Mouse (Mus musculus): Measurements from ENCODE around the gene Pld5. TPM values are rescaled to one million over a fixed set of nuclear protein-coding genes. Genes with fewer than 3 reads are reported as not detected.

Gene Pld5
- polyA plus RNA-seq, 1 experiment from 2014 or later = 2.3 TPM

DNA sequence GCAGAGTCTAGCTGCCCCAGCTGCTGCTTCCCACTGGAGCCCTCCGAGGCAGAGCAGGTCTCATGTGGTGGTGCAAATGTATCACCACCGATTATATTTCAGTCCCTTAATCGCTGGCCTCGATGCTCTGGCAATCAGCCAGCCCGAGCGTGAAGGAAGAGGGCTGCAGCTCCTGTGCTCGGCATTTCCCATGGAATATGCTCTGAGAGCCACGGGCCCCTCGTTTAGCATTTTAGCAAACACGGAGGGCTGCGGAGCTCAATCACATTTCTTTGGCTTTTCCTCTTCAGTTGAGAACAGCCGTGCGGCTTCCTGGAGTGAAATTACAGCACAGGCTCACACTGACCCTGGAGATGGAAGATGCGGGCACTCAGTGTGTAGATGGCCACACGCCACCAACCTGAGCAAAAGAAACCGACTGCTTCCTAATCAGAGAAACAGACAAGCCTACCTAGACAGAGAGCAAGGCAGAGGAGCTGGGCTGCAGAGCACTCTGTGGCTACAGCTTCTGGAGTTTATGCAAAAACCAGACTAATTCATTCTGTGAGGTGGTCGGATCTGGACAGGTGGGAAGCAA, 61.4 kb downstream of the Pld5 start:
- 40% methylated on average over 17 of the region's 17 CpGs for WGBS
- Histone ChIP-seq H3K9ac (peak overlapping the region; percentile 22; the same call in 1 of the 2 replicates), H3K36me3 (no peaks in the 10 kb centered on the region), H3K4me3 (no peak overlapping the region), H3K4me2 (replicated peaks) (peak overlapping the region; percentile 42), H3K27me3 (replicated peaks) (no peaks in the 10 kb centered on the region), H3K9me3 (no peaks in the 10 kb centered on the region), H3K27ac (no peak overlapping the region), H3K4me1 (peaks cover 9% of the 10 kb centered on the region; the same call in 1 of the 2 replicates)
- ATAC-seq (ENCODE audit: low FRiP score, low read depth) = peak; percentile 79

DNA sequence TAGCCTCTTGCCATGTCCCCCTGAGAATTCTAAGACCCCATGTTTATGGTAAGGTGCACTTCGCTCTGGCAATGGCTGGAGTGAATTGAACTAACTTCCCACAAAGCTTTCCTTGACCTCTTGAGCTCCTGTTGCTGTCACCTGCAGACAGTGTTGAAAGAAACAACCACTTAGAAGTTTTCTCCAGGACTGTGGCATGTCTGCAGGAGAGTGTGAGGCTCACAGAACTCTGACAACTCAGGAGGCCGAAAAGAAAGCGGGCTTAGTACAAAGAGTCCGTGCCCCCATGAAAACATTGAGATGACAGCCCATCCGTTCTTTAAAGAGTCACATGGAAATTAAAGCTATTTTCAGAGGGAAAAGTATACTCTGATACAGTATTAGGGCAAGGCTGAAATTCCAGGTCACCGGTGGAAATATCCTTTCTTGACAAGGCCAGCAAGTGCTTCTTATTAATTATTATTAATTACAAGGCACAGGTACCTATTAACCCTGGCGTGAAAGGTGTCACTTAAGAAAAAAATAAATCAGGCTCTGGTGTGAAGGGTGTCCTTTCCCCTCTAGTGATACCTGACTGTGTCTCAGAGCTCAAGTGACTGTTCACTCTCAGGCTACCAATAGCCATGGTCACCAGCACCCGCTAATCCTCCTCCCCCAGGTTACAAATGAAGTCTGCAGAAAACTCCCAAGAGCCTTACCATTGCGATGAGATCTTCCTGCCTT, 62.0 kb downstream of the Pld5 start:
- Histone ChIP-seq H3K4me1 (peaks cover 9% of the 10 kb centered on the region; the same call in 1 of the 2 replicates), H3K36me3 (no peaks in the 10 kb centered on the region), H3K27me3 (replicated peaks) (no peaks in the 10 kb centered on the region), H3K27ac (no peak overlapping the region), H3K4me3 (no peak overlapping the region), H3K4me2 (replicated peaks) (peak overlapping the region; percentile 42), H3K9ac (no peak overlapping the region), H3K9me3 (no peaks in the 10 kb centered on the region)
- ATAC-seq (ENCODE audit: low FRiP score, low read depth) = 0 out of 2 replicates have a peak, but pooled peaks have one; percentile 29
- 62% methylated on average over 9 of the region's 9 CpGs for WGBS

DNA sequence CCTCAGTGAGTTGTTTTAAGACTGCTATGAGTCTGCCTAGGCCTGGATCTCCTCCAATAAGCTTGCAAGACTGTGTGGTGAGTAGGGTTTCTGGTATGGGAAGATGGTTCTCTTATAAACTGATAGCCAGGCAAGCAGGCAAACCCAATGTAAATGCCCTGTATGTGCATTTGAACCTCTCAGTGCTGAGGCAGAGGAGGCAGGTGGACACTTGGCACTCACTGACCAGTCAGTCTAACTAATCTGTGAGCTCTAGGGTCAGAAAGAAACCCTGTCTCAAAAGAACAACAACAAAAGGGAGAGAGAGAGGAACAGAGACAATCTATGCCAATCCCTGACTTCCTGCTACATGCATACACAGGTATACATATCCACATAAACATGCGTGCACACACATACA, 64.3 kb downstream of the Pld5 start:
- Histone ChIP-seq H3K9ac (no peak overlapping the region), H3K36me3 (no peaks in the 10 kb centered on the region), H3K4me1 (peaks cover 9% of the 10 kb centered on the region; the same call in 1 of the 2 replicates), H3K4me2 (replicated peaks) (no peak overlapping the region), H3K27me3 (replicated peaks) (no peaks in the 10 kb centered on the region), H3K27ac (no peak overlapping the region), H3K9me3 (no peaks in the 10 kb centered on the region), H3K4me3 (no peak overlapping the region)
- ATAC-seq (ENCODE audit: low FRiP score, low read depth) = no peak
- 90% methylated on average over 1 of the region's 1 CpGs for WGBS

DNA sequence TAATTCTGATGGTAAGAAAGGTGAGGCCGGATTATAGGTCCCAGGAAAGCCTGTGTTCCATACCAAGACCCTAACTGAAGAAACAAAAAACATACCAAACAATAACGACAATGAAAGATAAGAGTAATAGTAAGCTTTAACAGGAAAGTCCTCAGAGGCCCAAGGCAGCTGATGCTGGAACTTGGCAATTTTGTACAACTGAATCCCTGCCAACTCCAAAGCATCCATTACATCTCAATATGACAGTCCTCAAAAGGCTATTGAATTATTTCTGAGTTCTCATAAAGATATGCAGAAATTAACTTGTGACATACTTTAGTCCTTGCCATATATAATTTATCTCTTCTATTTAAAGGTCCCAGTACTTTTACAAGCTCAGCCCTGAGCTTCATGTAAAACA, 67.1 kb downstream of the Pld5 start:
- H3K27me3 ChIP-seq (replicated peaks) = no peaks in the 10 kb centered on the region
- no peaks in the 10 kb centered on the region for H3K9me3 ChIP-seq
- no peak overlapping the region for H3K9ac ChIP-seq
- H3K4me1 ChIP-seq = no peaks in the 10 kb centered on the region
- H3K27ac ChIP-seq = no peak overlapping the region
- ATAC-seq (ENCODE audit: low FRiP score, low read depth) = no peak
- no peaks in the 10 kb centered on the region for H3K36me3 ChIP-seq
- 78% methylated on average over 2 of the region's 2 CpGs for WGBS
- no peak overlapping the region for H3K4me2 ChIP-seq (replicated peaks)
- no peak overlapping the region for H3K4me3 ChIP-seq

- Histone ChIP-seq H3K9ac (no peak overlapping the region), H3K36me3 (no peaks in the 10 kb centered on the region), H3K27me3 (replicated peaks) (no peaks in the 10 kb centered on the region), H3K9me3 (no peaks in the 10 kb centered on the region), H3K4me3 (no peak overlapping the region), H3K4me1 (no peaks in the 10 kb centered on the region), H3K27ac (no peak overlapping the region), H3K4me2 (replicated peaks) (no peak overlapping the region)
- ATAC-seq (ENCODE audit: low FRiP score, low read depth) = no peak
- WGBS = 92% methylated on average over 3 of the region's 3 CpGs
Observed at GRCm38 (mm10) chr1:176202360-176202759, 72.8 kb downstream of the Pld5 start.

GRCm38 (mm10) chr1:176197036-176197766, 77.9 kb downstream of the Pld5 start:
- H3K4me2 ChIP-seq (replicated peaks) = no peak overlapping the region
- no peaks in the 10 kb centered on the region for H3K36me3 ChIP-seq
- H3K9ac ChIP-seq = no peak overlapping the region
- no peaks in the 10 kb centered on the region for H3K9me3 ChIP-seq
- H3K4me3 ChIP-seq = no peak overlapping the region
- no peaks in the 10 kb centered on the region for H3K4me1 ChIP-seq
- ATAC-seq (ENCODE audit: low FRiP score, low read depth) = no peak
- H3K27me3 ChIP-seq (replicated peaks) = no peaks in the 10 kb centered on the region
- 86% methylated on average over 6 of the region's 6 CpGs for WGBS
- H3K27ac ChIP-seq = no peak overlapping the region

GRCm38 (mm10) chr1:176196341-176196740, 78.8 kb downstream of the Pld5 start:
- Histone ChIP-seq H3K9me3 (no peaks in the 10 kb centered on the region), H3K4me3 (no peak overlapping the region), H3K4me2 (replicated peaks) (no peak overlapping the region), H3K4me1 (no peaks in the 10 kb centered on the region), H3K36me3 (no peaks in the 10 kb centered on the region), H3K9ac (no peak overlapping the region), H3K27ac (no peak overlapping the region), H3K27me3 (replicated peaks) (no peaks in the 10 kb centered on the region)
- no peak for ATAC-seq (ENCODE audit: low FRiP score, low read depth)
- 89% methylated on average over 4 of the region's 4 CpGs for WGBS

GRCm38 (mm10) chr1:176194727-176195126, 80.4 kb downstream of the Pld5 start:
- 76% methylated on average over 2 of the region's 2 CpGs for WGBS

DNA sequence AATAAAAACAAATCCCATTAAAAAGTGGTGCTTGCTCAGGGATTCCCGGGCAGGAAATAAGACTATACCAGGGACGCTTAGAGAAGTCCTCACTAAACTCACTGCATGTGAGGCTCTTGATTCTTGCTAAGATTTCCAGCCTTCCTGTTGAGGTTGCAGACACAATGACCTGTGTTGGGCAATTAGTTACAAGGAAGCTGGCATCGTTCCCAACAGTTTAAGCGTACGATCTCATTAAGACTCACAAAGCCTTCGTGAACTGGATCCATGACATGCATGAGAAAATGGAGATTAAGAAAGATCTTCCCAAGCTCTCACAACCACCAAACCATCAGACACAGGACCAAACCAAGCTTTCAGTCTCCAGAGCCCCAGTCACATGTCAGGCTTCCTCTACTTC, 91.1 kb downstream of the Pld5 start:
- Histone ChIP-seq H3K4me2 (replicated peaks) (no peak overlapping the region), H3K9me3 (no peaks in the 10 kb centered on the region)
- 77% methylated on average over 6 of the region's 6 CpGs for WGBS

More at GRCm38 (mm10) chr1:176194727-176195126, 80.4 kb downstream of the Pld5 start:
- H3K9ac ChIP-seq = no peak overlapping the region
- H3K27me3 ChIP-seq (replicated peaks) = no peaks in the 10 kb centered on the region
- no peaks in the 10 kb centered on the region for H3K4me1 ChIP-seq
- no peak for ATAC-seq (ENCODE audit: low FRiP score, low read depth)
- no peak overlapping the region for H3K27ac ChIP-seq
- H3K36me3 ChIP-seq = no peaks in the 10 kb centered on the region
- no peak overlapping the region for H3K4me3 ChIP-seq
- H3K9me3 ChIP-seq = no peaks in the 10 kb centered on the region
- no peak overlapping the region for H3K4me2 ChIP-seq (replicated peaks)

GRCm38 (mm10) chr1:176174971-176175370, 100.1 kb downstream of the Pld5 start:
- H3K4me2 ChIP-seq (replicated peaks) = no peak overlapping the region
- no peaks in the 10 kb centered on the region for H3K27me3 ChIP-seq (replicated peaks)
- no peak overlapping the region for H3K9ac ChIP-seq
- no peak overlapping the region for H3K27ac ChIP-seq
- H3K4me3 ChIP-seq = no peak overlapping the region
- no peaks in the 10 kb centered on the region for H3K36me3 ChIP-seq
- ATAC-seq (ENCODE audit: low FRiP score, low read depth) = no peak
- 72% methylated on average over 1 of the region's 1 CpGs for WGBS
- 0 out of 2 replicates have a peak, but pooled peaks cover 6% of the 10 kb centered on the region for H3K4me1 ChIP-seq
- no peaks in the 10 kb centered on the region for H3K9me3 ChIP-seq

More for the DNA sequence above, 91.1 kb downstream of the Pld5 start:
- Histone ChIP-seq H3K4me3 (no peak overlapping the region), H3K36me3 (no peaks in the 10 kb centered on the region), H3K9ac (no peak overlapping the region), H3K4me1 (no peaks in the 10 kb centered on the region), H3K27ac (no peak overlapping the region), H3K27me3 (replicated peaks) (no peaks in the 10 kb centered on the region)
- ATAC-seq (ENCODE audit: low FRiP score, low read depth) = no peak

GRCm38 (mm10) chr1:176167784-176168183, 107.3 kb downstream of the Pld5 start:
- Histone ChIP-seq H3K4me2 (replicated peaks) (no peak overlapping the region), H3K9ac (no peak overlapping the region), H3K27ac (no peak overlapping the region), H3K27me3 (replicated peaks) (no peaks in the 10 kb centered on the region), H3K4me1 (no peaks in the 10 kb centered on the region), H3K36me3 (no peaks in the 10 kb centered on the region), H3K4me3 (no peak overlapping the region), H3K9me3 (no peaks in the 10 kb centered on the region)
- 75% methylated on average over 5 of the region's 5 CpGs for WGBS
- no peak for ATAC-seq (ENCODE audit: low FRiP score, low read depth)

DNA sequence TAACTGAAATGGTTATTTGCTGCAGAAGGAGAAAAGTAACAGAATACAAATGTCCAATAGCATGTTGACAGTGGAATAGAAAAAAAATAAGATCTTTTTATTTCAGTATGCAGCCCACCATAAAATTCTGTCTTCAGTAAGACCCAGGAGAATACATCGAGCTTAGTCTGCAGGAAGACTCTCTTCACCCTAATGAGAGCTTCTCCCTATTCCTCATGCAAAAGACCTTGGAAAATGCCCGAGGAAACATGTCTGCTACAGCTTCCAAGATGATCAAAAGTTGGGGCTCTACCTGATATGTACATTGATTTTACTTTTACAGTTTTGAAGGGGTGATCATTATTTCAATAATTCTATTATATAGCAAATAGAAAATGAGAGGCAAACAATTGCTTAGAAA, 108.0 kb downstream of the Pld5 start:
- Histone ChIP-seq H3K4me3 (no peak overlapping the region), H3K36me3 (no peaks in the 10 kb centered on the region), H3K27me3 (replicated peaks) (no peaks in the 10 kb centered on the region), H3K9ac (no peak overlapping the region), H3K27ac (no peak overlapping the region), H3K4me2 (replicated peaks) (no peak overlapping the region), H3K9me3 (no peaks in the 10 kb centered on the region), H3K4me1 (no peaks in the 10 kb centered on the region)
- ATAC-seq (ENCODE audit: low FRiP score, low read depth) = no peak
- 76% methylated on average over 2 of the region's 2 CpGs for WGBS
